Mouse (Mus musculus) embryo, embryonic 11.5 days (tissue): ENCODE measurements around the gene Slc1a2.

Source experiments
- DNase-seq: peaks from one replicate; pipeline ENCODE4 v3.0.0-alpha.2; 2012; ENCODE audit warnings: low read depth, low spot score

The Slc1a2 gene

GRCm38 (mm10) chr2:102663339-102663738 is 4.9 kb downstream of the Slc1a2 start:
- no peak for DNase-seq

- DNase-seq = no peak
Measured at GRCm38 (mm10) chr2:102663865-102664264, 5.4 kb downstream of the Slc1a2 start.

GRCm38 (mm10) chr2:102667981-102668380 is 9.5 kb downstream of the Slc1a2 start:
- no peak for DNase-seq

- DNase-seq = no peak
Measured at GRCm38 (mm10) chr2:102669580-102669979, 11.1 kb downstream of the Slc1a2 start.

GRCm38 (mm10) chr2:102674582-102674981 is 16.1 kb downstream of the Slc1a2 start:
- no peak for DNase-seq

GRCm38 (mm10) chr2:102675275-102675674 is 16.8 kb downstream of the Slc1a2 start:
- no peak for DNase-seq

GRCm38 (mm10) chr2:102676716-102677312 is 18.4 kb downstream of the Slc1a2 start:
- no peak for DNase-seq

GRCm38 (mm10) chr2:102677400-102677799 is 18.9 kb downstream of the Slc1a2 start:
- no peak for DNase-seq

- no peak for DNase-seq
Measured at GRCm38 (mm10) chr2:102681351-102681750, 22.9 kb downstream of the Slc1a2 start.

GRCm38 (mm10) chr2:102682168-102682567 is 23.7 kb downstream of the Slc1a2 start:
- DNase-seq = no peak

GRCm38 (mm10) chr2:102685371-102686107 is 27.1 kb downstream of the Slc1a2 start:
- no peak for DNase-seq

GRCm38 (mm10) chr2:102686108-102686450 is 27.6 kb downstream of the Slc1a2 start:
- DNase-seq = no peak

GRCm38 (mm10) chr2:102693556-102693955 is 35.1 kb downstream of the Slc1a2 start:
- no peak for DNase-seq

GRCm38 (mm10) chr2:102694750-102695149 is 36.3 kb downstream of the Slc1a2 start:
- DNase-seq = no peak

- no peak for DNase-seq
Measured at GRCm38 (mm10) chr2:102695541-102695940, 37.1 kb downstream of the Slc1a2 start.

- DNase-seq = no peak
Measured at GRCm38 (mm10) chr2:102697732-102698131, 39.3 kb downstream of the Slc1a2 start.

- no peak for DNase-seq
Measured at GRCm38 (mm10) chr2:102699921-102700320, 41.5 kb downstream of the Slc1a2 start.

GRCm38 (mm10) chr2:102700695-102701094 is 42.2 kb downstream of the Slc1a2 start:
- no peak for DNase-seq

- no peak for DNase-seq
Measured at GRCm38 (mm10) chr2:102701382-102701781, 42.9 kb downstream of the Slc1a2 start.

GRCm38 (mm10) chr2:102703556-102703955 is 45.1 kb downstream of the Slc1a2 start:
- DNase-seq = no peak

- no peak for DNase-seq
Measured at GRCm38 (mm10) chr2:102704781-102705180, 46.3 kb downstream of the Slc1a2 start.

GRCm38 (mm10) chr2:102711511-102711910 is 53.1 kb downstream of the Slc1a2 start:
- no peak for DNase-seq

GRCm38 (mm10) chr2:102712049-102712448 is 53.6 kb downstream of the Slc1a2 start:
- DNase-seq = no peak
